Mouse (Mus musculus) ES-E14 (cell line): ENCODE measurements around the gene Ptprg. TPM values are rescaled to one million over a fixed set of nuclear protein-coding genes. Genes with fewer than 3 reads are reported as not detected.

ENCODE experiments used
- DNase-seq: peaks from one replicate; pipeline ENCODE4 v3.0.0-alpha.2; 2013; ENCODE audit warnings: low read depth, low spot score
- H3K27ac ChIP-seq: 2 replicates; pipeline ENCODE4 v1.5.1; 2012; ENCODE audit warnings: low read depth, mild to moderate bottlenecking, low read length, moderate library complexity, mixed read lengths; ENCODE audit not compliant: poor library complexity, insufficient read depth, severe bottlenecking
- H3K36me3 ChIP-seq: 2 replicates; pipeline ENCODE4 v1.6.1; 2012; ENCODE audit warnings: mild to moderate bottlenecking, low read length, moderate library complexity, mixed read lengths; ENCODE audit not compliant: control insufficient read depth, poor library complexity, insufficient read depth, severe bottlenecking
- H3K4me1 ChIP-seq, 2 experiments: fragments of 150-350 bp in 1 of 2; sonication (generic) in 1 of 2; 2 replicates each; pipeline ENCODE4 v1.6.1; 2012; ENCODE audit warnings: low read length in 2 of 2, mild to moderate bottlenecking in 1 of 2, mixed read lengths in 1 of 2; ENCODE audit not compliant: control insufficient read depth in 2 of 2, insufficient read depth in 2 of 2, poor library complexity in 1 of 2
- H3K4me3 ChIP-seq, 2 experiments: fragments of 150-350 bp in 1 of 2; sonication (generic) in 1 of 2; 2 replicates each; pipeline ENCODE4 v1.5.1; 2012; ENCODE audit warnings: low read length in 2 of 2, low read depth in 1 of 2, mild to moderate bottlenecking in 1 of 2, mixed read lengths in 1 of 2; ENCODE audit not compliant: insufficient read depth in 1 of 2, poor library complexity in 1 of 2, severe bottlenecking in 1 of 2
- H3K9ac ChIP-seq: 2 replicates; pipeline ENCODE4 v1.6.1; 2012; ENCODE audit warnings: low read depth, mild to moderate bottlenecking, low read length, mixed read lengths; ENCODE audit not compliant: poor library complexity, insufficient read depth, severe bottlenecking
- H3K9me3 ChIP-seq: fragments of 150-350 bp; sonication (generic); 2 replicates; pipeline ENCODE4 v1.6.1; 2012; ENCODE audit warnings: low read depth, mild to moderate bottlenecking, low read length; ENCODE audit not compliant: control insufficient read depth, insufficient read depth
- CHD2 ChIP-seq: IDR thresholded peaks from 2 replicates; pipeline ENCODE4 v1.6.1; 2014; ENCODE audit warnings: mild to moderate bottlenecking, low read depth, low read length, inconsistent platforms
- HCFC1 ChIP-seq: IDR thresholded peaks from 2 replicates; pipeline ENCODE4 v1.6.1; 2012; ENCODE audit warnings: low read length, inconsistent platforms, borderline replicate concordance; ENCODE audit not compliant: insufficient read depth
- MAFK ChIP-seq: IDR thresholded peaks from 2 replicates; pipeline ENCODE4 v1.6.1; 2014; ENCODE audit warnings: mild to moderate bottlenecking, low read depth, low read length, inconsistent platforms; ENCODE audit not compliant: insufficient read depth
- ZC3H11A ChIP-seq: IDR thresholded peaks from 2 replicates; pipeline ENCODE4 v1.6.1; 2012; ENCODE audit warnings: low read depth, mild to moderate bottlenecking, inconsistent platforms, low read length, borderline replicate concordance
- ZNF384 ChIP-seq: IDR thresholded peaks from 2 replicates; pipeline ENCODE4 v1.6.1; 2012; ENCODE audit warnings: low read depth, low read length, inconsistent platforms
- in situ Hi-C, 2 experiments: fragments of 600-800 bp; cut with MboI; formaldehyde crosslinking; loops; one replicate each; pipeline ENCODE4 v1.15.1; 2025; ENCODE audit warnings: low sequenced_read_pairs in 2 of 2, inconsistent platforms in 1 of 2; ENCODE audit not compliant: unreplicated experiment in 2 of 2
- total RNA-seq: library from RNA; depleted of rRNA; stranded (reverse); fragments of 300-350 nt; gene quantifications from 2 replicates; pipeline ENCODE4 v1.2.3, GENCODE M21; 2012

The Ptprg gene
- total RNA-seq, 1 experiment = 59.8 TPM

GRCm38 (mm10) chr14:12151927-12152326 is 598.6 kb downstream of the Ptprg start:
- Histone ChIP-seq H3K36me3 (peaks cover 9% of the 10 kb centered on the region; the same call in 1 of the 2 replicates), H3K4me3 (no peak overlapping the region), H3K9me3 (no peaks in the 10 kb centered on the region), H3K9ac (no peak overlapping the region), H3K4me1 (no peaks in the 10 kb centered on the region), H3K27ac (no peak overlapping the region)
- peak; percentile 27 for DNase-seq
- in situ Hi-C loops = no loop called here
- no peak for TF ChIP-seq HCFC1
- TF ChIP-seq ZC3H11A = peak; percentile 68; the same call in 1 of the 2 replicates

GRCm38 (mm10) chr14:12152748-12153147 is 599.4 kb downstream of the Ptprg start:
- in situ Hi-C loops = no loop called here
- Histone ChIP-seq H3K4me3 (no peak overlapping the region), H3K9me3 (no peaks in the 10 kb centered on the region), H3K4me1 (0 out of 4 replicates have a peak, but pooled peaks cover 0 to 2% of the 10 kb centered on the region in 2 experiments), H3K36me3 (peaks cover 9% of the 10 kb centered on the region; the same call in 1 of the 2 replicates), H3K27ac (no peak overlapping the region), H3K9ac (no peak overlapping the region)
- no peak for DNase-seq
- TF ChIP-seq ZC3H11A (no peak), HCFC1 (no peak), CHD2 (no peak), ZNF384 (no peak), MAFK (no peak)

GRCm38 (mm10) chr14:12153599-12153998 is 600.3 kb downstream of the Ptprg start:
- no peak overlapping the region for H3K4me3 ChIP-seq
- H3K4me1 ChIP-seq = 0 out of 4 replicates have a peak, but pooled peaks cover 0 to 2% of the 10 kb centered on the region in 2 experiments
- no peaks in the 10 kb centered on the region for H3K9me3 ChIP-seq
- peaks cover 9% of the 10 kb centered on the region; the same call in 1 of the 2 replicates for H3K36me3 ChIP-seq
- no peak for DNase-seq
- no peak overlapping the region for H3K9ac ChIP-seq
- in situ Hi-C loops = no loop called here
- no peak overlapping the region for H3K27ac ChIP-seq
- TF ChIP-seq ZC3H11A (no peak), ZNF384 (no peak), CHD2 (no peak), HCFC1 (no peak), MAFK (no peak)

- in situ Hi-C loops = no loop called here
- Histone ChIP-seq H3K27ac (no peak overlapping the region), H3K4me3 (no peak overlapping the region), H3K9me3 (no peaks in the 10 kb centered on the region), H3K36me3 (peaks cover 4% of the 10 kb centered on the region; the same call in 1 of the 2 replicates), H3K9ac (no peak overlapping the region), H3K4me1 (0 out of 4 replicates have a peak, but pooled peaks cover 0 to 2% of the 10 kb centered on the region in 2 experiments)
- TF ChIP-seq CHD2 = no peak
- no peak for TF ChIP-seq HCFC1
- no peak for TF ChIP-seq ZNF384
- TF ChIP-seq ZC3H11A = no peak
- TF ChIP-seq MAFK = no peak
- DNase-seq = no peak
These were observed 608.5 kb downstream of the Ptprg start for GRCm38 (mm10) chr14:12161738-12162310.
